Mouse (Mus musculus): Measurements from ENCODE around the gene Slc2a5. TPM values are rescaled to one million over a fixed set of nuclear protein-coding genes. Genes with fewer than 3 reads are reported as not detected.

Gene Slc2a5
- total RNA-seq, 1 experiment from 2014 or later = not detected

DNA sequence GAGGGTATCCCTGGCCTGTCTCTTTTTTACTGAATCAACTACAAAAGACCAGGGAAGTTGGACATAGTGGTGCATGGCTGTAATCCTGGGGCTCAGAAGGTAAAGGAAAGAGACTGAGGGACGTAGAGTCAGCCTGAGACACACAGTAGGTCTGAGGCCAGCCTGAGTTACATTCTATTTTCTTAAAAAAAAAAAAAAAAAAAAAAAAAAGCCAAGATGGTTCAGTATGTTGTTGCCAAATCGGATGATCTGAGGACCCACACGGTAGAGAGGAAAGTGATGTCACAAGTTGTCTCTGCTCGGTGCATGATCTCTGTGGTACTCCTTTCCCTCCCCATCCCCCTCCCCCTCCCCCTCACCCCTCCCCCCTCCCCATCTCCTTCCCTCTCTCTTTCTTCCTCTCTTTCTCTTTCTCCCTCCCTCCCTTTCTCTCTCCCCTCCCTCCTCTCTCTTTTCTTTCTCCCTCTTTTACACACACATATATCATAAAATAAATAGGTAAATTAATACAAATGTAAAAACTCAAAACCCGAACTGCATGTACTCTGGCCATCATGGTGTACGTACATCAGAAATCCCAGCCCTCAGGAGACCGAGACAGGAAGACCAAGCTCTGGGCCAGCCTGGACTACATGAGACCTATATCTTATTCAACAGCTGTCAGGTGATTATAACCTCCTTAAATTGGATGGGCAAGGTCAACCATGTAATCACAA is 18.4 kb downstream of the Slc2a5 start:
- ATAC-seq (replicated peaks; ENCODE audit: low read depth, poor library complexity, severe bottlenecking) = no peak

- peak; percentile 84 for ATAC-seq (replicated peaks; ENCODE audit: low read depth, poor library complexity, severe bottlenecking)
Measured at GRCm38 (mm10) chr4:150138084-150138543, 19.0 kb downstream of the Slc2a5 start.

DNA sequence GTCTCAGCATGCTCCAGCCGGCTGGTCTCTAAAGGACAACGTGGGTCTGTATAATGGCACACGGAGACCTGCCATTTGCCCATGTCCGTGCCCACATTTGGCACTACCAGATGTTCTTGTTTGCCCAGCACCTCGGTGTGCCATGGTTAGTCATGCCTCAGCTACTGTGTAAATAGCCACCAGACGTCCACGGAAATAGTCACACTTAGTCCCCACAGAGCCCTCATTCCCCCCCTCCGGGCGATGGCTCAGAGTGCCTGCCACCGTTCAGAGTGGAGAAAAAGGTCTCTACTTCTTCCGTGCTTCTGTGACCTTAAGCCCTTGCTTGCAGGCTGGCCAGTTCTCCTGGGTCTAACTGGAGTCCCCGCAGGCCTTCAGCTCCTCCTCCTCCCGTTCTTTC is 20.0 kb downstream of the Slc2a5 start:
- no peak for ATAC-seq (replicated peaks; ENCODE audit: low read depth, poor library complexity, severe bottlenecking)

GRCm38 (mm10) chr4:150140346-150140745 is 21.3 kb downstream of the Slc2a5 start:
- no peak for ATAC-seq (replicated peaks; ENCODE audit: low read depth, poor library complexity, severe bottlenecking)

GRCm38 (mm10) chr4:150144242-150144641 is 25.2 kb downstream of the Slc2a5 start:
- ATAC-seq (replicated peaks; ENCODE audit: low read depth, poor library complexity, severe bottlenecking) = no peak

DNA sequence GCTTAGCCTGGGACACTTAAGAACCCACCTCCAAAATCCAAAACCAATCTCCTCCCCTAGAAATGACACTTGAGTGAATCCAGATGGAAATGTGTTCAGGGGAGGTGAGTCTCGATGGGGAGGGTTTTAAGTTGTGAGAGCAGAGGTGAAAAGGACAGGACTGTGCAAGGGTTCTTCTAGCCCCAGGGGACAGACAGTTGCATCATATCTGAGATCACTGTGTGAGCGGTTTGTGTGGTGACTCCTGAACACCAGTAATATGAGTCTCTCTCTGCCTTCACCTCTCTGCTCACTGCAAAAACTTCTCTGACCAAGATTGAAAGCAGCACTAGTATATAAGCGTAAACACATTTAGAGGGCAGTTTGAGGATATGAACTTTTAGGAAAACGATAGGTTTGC is 27.2 kb downstream of the Slc2a5 start:
- ATAC-seq (replicated peaks; ENCODE audit: low read depth, poor library complexity, severe bottlenecking) = no peak

GRCm38 (mm10) chr4:150151045-150151444 is 32.0 kb downstream of the Slc2a5 start:
- ATAC-seq (replicated peaks; ENCODE audit: low read depth, poor library complexity, severe bottlenecking) = no peak

DNA sequence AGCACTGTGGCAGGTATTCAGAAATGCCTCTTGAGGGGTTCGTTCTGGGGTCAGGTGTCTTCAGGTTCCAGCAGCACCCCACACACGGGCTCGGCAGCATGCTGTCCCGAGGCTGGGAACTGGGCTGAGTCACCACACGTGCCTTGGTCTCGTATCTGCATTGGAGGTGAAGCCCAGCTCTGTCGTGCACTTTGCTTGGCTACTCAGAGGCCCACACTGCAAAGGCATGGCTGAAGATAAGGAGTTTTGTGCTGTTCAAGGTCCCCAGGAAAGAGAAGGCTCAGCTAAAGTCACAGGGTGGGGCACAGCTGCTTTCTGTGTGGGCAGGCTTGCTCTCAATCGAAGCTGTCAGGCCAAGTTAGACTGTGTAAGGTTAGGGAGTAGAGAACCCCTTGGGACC is 33.4 kb downstream of the Slc2a5 start:
- no peak for ATAC-seq (replicated peaks; ENCODE audit: low read depth, poor library complexity, severe bottlenecking)

- ATAC-seq (replicated peaks; ENCODE audit: low read depth, poor library complexity, severe bottlenecking) = no peak
Measured at GRCm38 (mm10) chr4:150155301-150155700, 36.2 kb downstream of the Slc2a5 start.

GRCm38 (mm10) chr4:150155731-150156130 is 36.6 kb downstream of the Slc2a5 start:
- peak; percentile 74 for ATAC-seq (replicated peaks; ENCODE audit: low read depth, poor library complexity, severe bottlenecking)

DNA sequence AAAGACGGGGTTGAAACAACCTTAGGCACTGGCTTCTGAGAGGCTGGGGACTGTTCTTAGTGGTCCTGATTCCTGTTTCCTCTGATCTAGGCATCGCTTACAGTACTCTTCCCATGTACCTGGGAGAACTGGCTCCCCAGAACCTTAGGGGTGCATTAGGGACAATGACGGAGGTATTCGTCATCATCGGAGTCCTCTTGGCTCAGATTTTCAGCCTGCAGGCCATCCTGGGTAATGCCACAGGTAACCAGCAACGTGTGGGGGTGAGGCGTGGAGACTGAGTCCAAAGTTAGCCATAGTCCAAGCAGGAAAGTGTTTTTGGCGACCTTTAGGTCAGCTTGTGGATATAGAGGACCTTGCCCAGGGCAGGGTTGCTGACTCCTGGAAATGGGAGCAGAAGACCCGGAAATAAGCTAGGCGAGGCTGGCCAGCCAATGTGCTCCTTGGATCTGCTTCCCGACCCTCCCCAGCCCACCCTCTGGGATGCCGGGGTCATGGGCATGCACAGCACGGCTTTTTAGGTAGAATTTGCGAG is 38.3 kb downstream of the Slc2a5 start:
- no peak for ATAC-seq (replicated peaks; ENCODE audit: low read depth, poor library complexity, severe bottlenecking)

DNA sequence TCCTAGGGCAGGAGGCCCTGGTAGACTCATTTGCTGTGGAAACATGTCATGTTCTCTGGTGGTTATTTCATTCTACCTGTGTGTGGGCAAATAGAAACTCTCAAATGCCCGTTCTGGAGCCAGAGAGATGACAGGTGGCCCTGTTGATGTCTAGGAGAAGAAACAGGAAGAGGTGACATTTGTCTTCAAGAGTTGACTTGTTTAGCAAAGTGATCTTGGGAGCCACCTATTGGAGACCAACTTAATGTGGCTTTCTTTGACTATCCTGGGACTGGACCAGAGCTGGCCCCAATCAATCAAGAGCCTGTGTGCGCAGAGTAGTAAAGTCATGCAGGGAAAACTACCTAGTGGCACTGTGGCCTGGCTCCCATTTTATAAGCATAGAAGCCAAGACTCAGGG is 40.4 kb downstream of the Slc2a5 start:
- no peak for ATAC-seq (replicated peaks; ENCODE audit: low read depth, poor library complexity, severe bottlenecking)

DNA sequence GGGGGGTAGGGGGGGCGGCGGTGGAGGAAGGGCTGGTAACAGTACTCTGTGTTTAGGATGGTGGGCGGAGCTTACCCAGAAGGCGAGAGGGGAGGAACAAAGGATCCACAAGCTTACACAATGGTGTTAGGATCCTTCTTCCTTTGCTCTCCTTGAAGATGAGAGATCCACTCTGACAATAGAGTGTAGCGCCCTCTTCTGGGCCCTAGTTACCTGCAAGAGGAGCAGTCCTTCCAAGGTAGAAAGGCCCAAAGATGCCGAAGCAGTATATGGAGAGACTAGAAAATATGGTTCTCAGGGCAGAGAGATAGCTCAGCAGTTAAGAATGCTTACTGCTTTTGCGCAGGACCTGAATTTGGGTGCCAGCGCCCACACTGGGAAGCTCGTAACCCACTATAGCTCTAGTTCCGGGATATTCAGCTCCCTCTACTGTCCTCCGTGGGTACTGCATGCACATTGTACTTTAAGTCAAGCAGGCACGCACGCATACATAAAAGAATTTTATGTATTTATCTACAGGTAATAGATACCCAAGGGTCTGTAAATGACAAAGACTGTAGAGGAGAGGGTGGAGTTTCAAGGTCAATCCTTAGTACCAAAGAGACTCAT is 43.6 kb downstream of the Slc2a5 start:
- ATAC-seq (replicated peaks; ENCODE audit: low read depth, poor library complexity, severe bottlenecking) = no peak

DNA sequence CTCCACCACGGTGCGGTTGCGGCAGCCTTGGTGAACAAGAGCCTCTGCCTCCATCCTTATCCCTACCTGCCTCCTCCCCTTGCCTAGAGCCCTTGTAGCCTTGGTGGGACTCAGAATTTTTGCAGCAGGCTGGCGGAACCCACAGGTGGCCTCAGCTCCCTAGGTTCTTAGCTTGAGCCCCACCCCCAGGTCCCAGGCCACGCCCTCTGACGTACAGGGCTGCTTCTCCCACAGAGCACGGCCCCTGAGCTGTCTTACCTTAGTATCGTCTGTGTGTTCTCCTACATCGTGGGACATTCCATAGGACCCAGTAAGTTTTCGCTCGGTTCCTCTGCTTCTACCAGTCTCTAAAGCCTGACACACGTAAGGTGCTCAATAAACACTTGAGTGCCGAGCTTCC is 45.8 kb downstream of the Slc2a5 start:
- no peak for ATAC-seq (replicated peaks; ENCODE audit: low read depth, poor library complexity, severe bottlenecking)

GRCm38 (mm10) chr4:150168406-150168805 is 49.3 kb downstream of the Slc2a5 start:
- no peak for ATAC-seq (replicated peaks; ENCODE audit: low read depth, poor library complexity, severe bottlenecking)

GRCm38 (mm10) chr4:150172107-150172506 is 53.0 kb downstream of the Slc2a5 start:
- ATAC-seq (replicated peaks; ENCODE audit: low read depth, poor library complexity, severe bottlenecking) = no peak

GRCm38 (mm10) chr4:150173281-150173680 is 54.2 kb downstream of the Slc2a5 start:
- ATAC-seq (replicated peaks; ENCODE audit: low read depth, poor library complexity, severe bottlenecking) = peak; percentile 83

- ATAC-seq (replicated peaks; ENCODE audit: low read depth, poor library complexity, severe bottlenecking) = no peak
Measured at GRCm38 (mm10) chr4:150174027-150174426, 54.9 kb downstream of the Slc2a5 start.

- peak; percentile 86 for ATAC-seq (replicated peaks; ENCODE audit: low read depth, poor library complexity, severe bottlenecking)
Measured at GRCm38 (mm10) chr4:150176535-150176934, 57.5 kb downstream of the Slc2a5 start.

DNA sequence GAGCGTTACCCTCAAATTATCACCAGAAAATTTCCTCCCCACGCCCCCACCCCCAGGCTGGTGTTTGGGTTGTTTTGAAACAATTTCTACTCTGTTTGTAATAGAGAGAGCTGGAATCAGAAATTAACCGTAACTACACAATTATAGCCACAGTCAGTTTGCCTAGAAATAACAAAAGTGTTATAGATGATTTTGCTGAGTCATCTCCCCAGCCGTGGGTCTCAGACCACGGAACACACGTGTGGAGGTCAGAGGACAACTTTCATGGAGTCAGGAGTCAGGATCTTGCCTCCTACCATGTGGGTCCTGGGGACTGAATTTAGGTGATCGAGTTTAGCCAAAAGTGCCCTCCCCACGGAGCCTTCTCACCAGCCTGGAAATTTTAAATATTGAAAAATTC is 58.0 kb downstream of the Slc2a5 start:
- ATAC-seq (replicated peaks; ENCODE audit: low read depth, poor library complexity, severe bottlenecking) = no peak

DNA sequence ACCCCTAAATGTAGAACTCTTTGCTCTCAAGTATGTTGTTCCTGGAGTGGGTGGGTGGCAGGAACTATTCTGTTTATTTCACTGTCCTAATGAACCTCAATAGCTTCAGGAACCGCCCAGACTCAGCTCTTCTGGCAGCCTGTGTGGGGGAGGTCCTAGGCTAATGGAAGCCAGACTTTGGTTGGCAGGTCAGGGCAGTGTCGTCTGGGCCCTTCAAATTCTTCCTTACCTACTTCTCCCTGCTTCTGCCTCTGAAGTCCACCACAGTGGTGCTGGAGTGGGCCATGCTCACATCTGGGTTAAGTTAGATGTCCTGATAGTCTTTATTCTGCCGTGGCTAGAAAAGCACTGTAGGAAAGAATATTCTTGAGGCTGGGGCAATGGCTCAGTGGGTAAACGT is 59.0 kb downstream of the Slc2a5 start:
- no peak for ATAC-seq (replicated peaks; ENCODE audit: low read depth, poor library complexity, severe bottlenecking)

DNA sequence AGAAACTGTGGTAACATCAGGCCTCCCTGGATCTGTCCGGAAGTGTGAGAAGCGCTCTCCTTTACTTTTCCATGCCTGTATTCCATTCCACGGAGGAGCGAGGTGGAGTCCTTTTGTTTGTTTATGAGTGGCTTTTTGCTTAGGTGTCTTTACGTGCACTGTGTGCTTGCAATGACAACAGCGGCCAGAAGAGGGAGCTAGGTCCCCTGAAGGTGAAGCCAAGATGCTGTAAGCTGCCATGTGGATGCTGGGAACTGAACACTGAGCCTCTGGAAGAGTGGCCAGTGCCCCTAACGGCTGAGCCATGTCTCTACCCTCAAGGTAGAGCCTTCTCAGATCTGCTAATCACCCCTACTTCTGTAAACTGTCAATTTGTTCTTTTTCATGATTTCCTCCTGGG is 62.2 kb downstream of the Slc2a5 start:
- ATAC-seq (replicated peaks; ENCODE audit: low read depth, poor library complexity, severe bottlenecking) = no peak

All from common myeloid progenitor, adult 5-6 weeks (primary cell).